Mouse (Mus musculus): ENCODE results near the gene Gm2001.
"Not testable (repeated sequence)": the region's sequence is repeated elsewhere in the genome, so short reads cannot be mapped to it uniquely, and the experiment has no call there.

Gm2001 gene

GRCm38 (mm10) chr12:87842239-87842638 is at the start of gene Gm2001:
Gm2001 (minus strand) TSS chr12:87842339.
- DNase-seq (ENCODE audit: low read depth, low spot score), result not testable (repeated sequence)

- not testable (repeated sequence) for DNase-seq (ENCODE audit: low read depth, low spot score)
These were observed 31.6 kb upstream of the Gm2001 start, which contains the start of gene Gm2016 for GRCm38 (mm10) chr12:87873772-87874171. Gm2016 (plus strand) TSS chr12:87874072.

DNA sequence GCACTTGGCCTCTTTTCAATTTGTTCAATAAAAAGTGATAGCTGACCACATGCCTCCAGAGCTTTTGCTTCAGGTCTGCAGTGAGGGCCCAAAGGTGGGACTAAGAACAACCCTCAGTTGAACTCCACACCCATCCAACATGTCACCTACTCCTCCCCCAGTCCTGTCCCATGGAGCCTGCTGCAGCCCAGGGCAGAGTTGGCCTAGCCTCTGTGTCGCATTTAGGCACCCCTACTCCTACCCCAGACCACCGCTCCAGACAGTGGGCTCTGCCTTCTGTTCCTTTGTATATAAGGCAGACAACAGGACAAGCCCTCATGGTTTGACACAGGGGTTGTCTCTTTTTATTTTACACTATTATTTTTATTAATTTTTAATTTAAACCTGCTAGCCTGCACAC is 21.9 kb upstream of the Gm2001 start:
- DNase-seq (ENCODE audit: low read depth, low spot score), result not testable (repeated sequence)

DNA sequence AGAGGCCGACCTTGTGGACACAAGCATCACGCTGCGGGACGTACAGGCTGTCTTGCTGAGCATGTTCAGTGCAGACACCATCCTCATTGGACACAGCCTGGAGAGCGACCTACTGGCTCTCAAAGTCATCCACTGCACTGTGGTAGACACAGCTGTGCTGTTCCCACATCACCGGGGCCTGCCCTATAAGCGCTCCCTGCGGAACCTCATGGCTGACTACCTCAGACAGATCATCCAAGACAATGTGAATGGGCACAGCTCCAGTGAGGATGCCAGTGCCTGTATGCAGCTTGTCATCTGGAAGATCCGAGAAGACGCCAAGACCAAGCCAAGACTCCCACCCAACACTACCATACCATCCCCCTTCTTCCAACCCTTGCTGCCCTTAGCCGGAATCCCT is 21.5 kb upstream of the Gm2001 start:
- DNase-seq (ENCODE audit: low read depth, low spot score), result not testable (repeated sequence)

DNA sequence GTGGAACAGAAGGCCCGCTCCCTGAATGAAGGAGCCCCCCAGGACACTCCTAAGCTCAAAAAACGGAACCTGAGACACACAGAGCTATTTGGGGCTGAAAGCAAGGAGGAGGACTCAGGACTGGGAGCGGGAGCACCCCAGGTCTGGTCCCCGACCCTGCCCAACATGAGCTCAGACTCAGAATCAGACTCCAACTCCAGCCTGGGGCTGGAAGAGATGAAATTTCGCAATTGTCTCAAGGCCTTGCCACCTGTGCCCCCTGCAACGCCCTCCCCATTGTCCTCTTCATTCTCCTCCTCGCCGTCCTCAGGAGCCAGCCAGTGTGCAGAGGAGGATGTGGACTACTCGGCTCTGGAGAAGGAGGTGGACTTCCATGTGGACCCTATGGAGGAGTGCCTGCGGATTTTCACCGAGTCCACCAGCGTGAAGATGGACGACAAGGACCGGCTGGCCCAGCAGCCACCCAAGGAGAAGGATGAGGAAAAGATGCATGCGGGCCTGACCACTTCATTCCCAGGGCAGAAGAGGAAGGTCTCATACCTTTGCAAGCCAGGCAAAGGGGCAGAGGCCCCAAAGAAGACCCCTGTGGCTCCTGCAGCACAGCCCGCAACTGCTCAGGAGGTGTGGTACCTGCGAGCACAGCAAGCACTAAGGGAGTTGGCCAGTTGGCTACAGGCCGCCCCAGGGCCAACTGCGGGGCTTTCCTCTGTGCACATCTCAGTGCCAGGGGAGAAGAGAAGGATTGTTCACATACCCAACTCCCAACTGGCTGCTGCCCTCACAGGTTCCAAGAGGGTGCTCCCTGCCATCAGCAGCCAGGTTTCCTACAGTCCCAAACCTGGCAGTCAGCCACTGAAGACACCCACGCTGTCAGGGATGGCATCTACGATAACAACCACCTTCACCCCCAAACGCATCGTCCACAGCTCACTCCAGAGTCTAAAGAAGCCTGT is 19.9 kb upstream of the Gm2001 start:
- not testable (repeated sequence) for DNase-seq (ENCODE audit: low read depth, low spot score)

- DNase-seq (ENCODE audit: low read depth, low spot score), result not testable (repeated sequence)
These were observed 13.9 kb upstream of the Gm2001 start for GRCm38 (mm10) chr12:87856067-87856466.

- DNase-seq (ENCODE audit: low read depth, low spot score), result not testable (repeated sequence)
These were observed 8.5 kb upstream of the Gm2001 start for GRCm38 (mm10) chr12:87850657-87851056.

GRCm38 (mm10) chr12:87816277-87816676 is 25.9 kb downstream of the Gm2001 start, which contains the start of gene BB287469:
BB287469 (plus strand) TSS chr12:87816577.
- not testable (repeated sequence) for DNase-seq (ENCODE audit: low read depth, low spot score)

DNA sequence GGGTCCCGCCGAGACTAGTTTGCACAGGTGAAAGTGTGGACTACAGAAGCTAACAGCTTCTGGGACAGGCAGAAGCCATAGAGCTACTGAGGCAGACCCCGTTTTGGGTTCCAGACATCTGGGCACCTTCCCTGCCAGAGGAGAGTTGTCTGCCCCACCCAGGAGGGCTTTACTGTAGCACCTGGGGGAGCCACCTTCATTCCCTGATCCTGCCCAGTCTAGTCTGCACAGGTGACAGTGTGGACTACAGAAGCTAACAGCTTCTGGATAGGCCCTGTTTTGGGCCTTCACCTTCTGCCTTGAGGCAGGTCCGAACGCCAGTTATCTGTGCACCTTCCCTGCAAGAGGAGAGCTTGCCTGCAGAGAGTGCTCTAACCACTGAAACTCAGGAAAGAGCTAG is 44.2 kb downstream of the Gm2001 start:
- not testable (repeated sequence) for DNase-seq (ENCODE audit: low read depth, low spot score)

DNA sequence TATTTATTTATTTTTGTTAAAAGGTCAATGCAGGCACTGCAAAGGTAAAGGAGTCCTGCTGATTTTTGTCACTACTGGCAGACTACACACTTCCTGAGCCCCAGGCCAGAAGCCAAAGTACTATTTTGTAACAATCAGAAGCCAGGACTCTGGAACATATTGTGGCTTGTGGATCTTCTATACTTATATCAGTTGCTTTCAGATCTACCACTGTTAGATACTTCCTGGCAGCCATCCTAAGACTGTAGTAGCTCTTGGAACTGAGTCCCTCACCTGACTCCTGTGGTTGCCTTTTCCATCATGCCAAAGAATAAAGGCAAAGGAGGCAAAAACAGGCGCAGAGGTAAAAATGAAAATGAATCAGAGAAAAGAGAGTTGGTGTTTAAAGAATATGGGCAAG is 46.9 kb downstream of the Gm2001 start, which contains the start of gene Gm21936:
Gene Gm21936, plus strand, starts transcription at position 301 of the 400 bp plus-strand sequence.
- DNase-seq (ENCODE audit: low read depth, low spot score), result not testable (repeated sequence)
